Mouse (Mus musculus): ENCODE results near the gene Slc10a2. TPM values are rescaled to one million over a fixed set of nuclear protein-coding genes. Genes with fewer than 3 reads are reported as not detected.
"Not testable (repeated sequence)": the region's sequence is repeated elsewhere in the genome, so short reads cannot be mapped to it uniquely, and the experiment has no call there.

Gene Slc10a2
- not detected in 2 replicates for polyA plus RNA-seq (2015; fragmentation: Nextera tagmentation; extraction: Ambion mirVana)

GRCm38 (mm10) chr8:5105186-5105585, at the start of gene Slc10a2:
TSS of gene Slc10a2 (minus strand) at chr8:5105351.
- 64% methylated on average over 5 of the region's 5 CpGs for WGBS
- Histone ChIP-seq H3K4me1 (ENCODE audit: control insufficient read depth, insufficient read depth, low read length) (no peaks in the 10 kb centered on the region), H3K27ac (ENCODE audit: low read length) (no peak within 1 kb of the TSS), H3K36me3 (ENCODE audit: control insufficient read depth, insufficient read depth, low read length) (no peaks in the 10 kb centered on the region), H3K9me3 (replicated peaks; ENCODE audit: control insufficient read depth, low read length, poor library complexity, severe bottlenecking) (no peaks in the 10 kb centered on the region), H3K4me2 (ENCODE audit: low read length) (no peak within 1 kb of the TSS), H3K9ac (ENCODE audit: low read depth, low read length) (no peak within 1 kb of the TSS), H3K27me3 (ENCODE audit: control insufficient read depth, insufficient read depth, low read depth, low read length) (no peaks in the 10 kb centered on the region), H3K4me3 (ENCODE audit: low read depth, low read length) (no peak within 1 kb of the TSS)
- ATAC-seq = no peak

GRCm38 (mm10) chr8:5129322-5129829, 24.2 kb upstream of the Slc10a2 start:
- no peak overlapping the region for H3K27ac ChIP-seq (ENCODE audit: low read length)
- no peaks in the 10 kb centered on the region for H3K4me1 ChIP-seq (ENCODE audit: control insufficient read depth, insufficient read depth, low read length)
- no peaks in the 10 kb centered on the region for H3K9me3 ChIP-seq (replicated peaks; ENCODE audit: control insufficient read depth, low read length, poor library complexity, severe bottlenecking)
- H3K4me3 ChIP-seq (ENCODE audit: low read depth, low read length) = no peak overlapping the region
- H3K27me3 ChIP-seq (ENCODE audit: control insufficient read depth, insufficient read depth, low read depth, low read length) = no peaks in the 10 kb centered on the region
- no peak overlapping the region for H3K9ac ChIP-seq (ENCODE audit: low read depth, low read length)
- H3K4me2 ChIP-seq (ENCODE audit: low read length) = no peak overlapping the region
- WGBS = 75% methylated on average over 2 of the region's 2 CpGs
- ATAC-seq = no peak
- H3K36me3 ChIP-seq (ENCODE audit: control insufficient read depth, insufficient read depth, low read length) = no peaks in the 10 kb centered on the region

GRCm38 (mm10) chr8:5106855-5107254, 1.7 kb upstream of the Slc10a2 start:
- Histone ChIP-seq H3K4me2 (ENCODE audit: low read length) (no peak overlapping the region), H3K4me3 (ENCODE audit: low read depth, low read length) (no peak overlapping the region), H3K9ac (ENCODE audit: low read depth, low read length) (no peak overlapping the region), H3K27me3 (ENCODE audit: control insufficient read depth, insufficient read depth, low read depth, low read length) (no peaks in the 10 kb centered on the region), H3K27ac (ENCODE audit: low read length) (no peak overlapping the region), H3K36me3 (ENCODE audit: control insufficient read depth, insufficient read depth, low read length) (no peaks in the 10 kb centered on the region), H3K4me1 (ENCODE audit: control insufficient read depth, insufficient read depth, low read length) (no peaks in the 10 kb centered on the region), H3K9me3 (replicated peaks; ENCODE audit: control insufficient read depth, low read length, poor library complexity, severe bottlenecking) (no peaks in the 10 kb centered on the region)
- no peak for ATAC-seq
- whole genome bisulfite sequencing = 66% methylated on average over 5 of the region's 5 CpGs

- ATAC-seq = no peak
- Histone ChIP-seq H3K9ac (ENCODE audit: low read depth, low read length) (no peak overlapping the region), H3K4me1 (ENCODE audit: control insufficient read depth, insufficient read depth, low read length) (no peaks in the 10 kb centered on the region), H3K9me3 (replicated peaks; ENCODE audit: control insufficient read depth, low read length, poor library complexity, severe bottlenecking) (no peaks in the 10 kb centered on the region), H3K27me3 (ENCODE audit: control insufficient read depth, insufficient read depth, low read depth, low read length) (no peaks in the 10 kb centered on the region), H3K27ac (ENCODE audit: low read length) (no peak overlapping the region), H3K36me3 (ENCODE audit: control insufficient read depth, insufficient read depth, low read length) (no peaks in the 10 kb centered on the region), H3K4me3 (ENCODE audit: low read depth, low read length) (no peak overlapping the region), H3K4me2 (ENCODE audit: low read length) (no peak overlapping the region)
- WGBS = 78% methylated on average over 4 of the region's 4 CpGs
Observed at GRCm38 (mm10) chr8:5095392-5095791, 9.8 kb downstream of the Slc10a2 start.

- not testable (repeated sequence) for H3K27ac ChIP-seq (ENCODE audit: low read length); H3K4me3 ChIP-seq (ENCODE audit: low read depth, low read length); H3K4me1 ChIP-seq (ENCODE audit: control insufficient read depth, insufficient read depth, low read length); ATAC-seq; H3K9ac ChIP-seq (ENCODE audit: low read depth, low read length); H3K36me3 ChIP-seq (ENCODE audit: control insufficient read depth, insufficient read depth, low read length); H3K4me2 ChIP-seq (ENCODE audit: low read length); H3K27me3 ChIP-seq (ENCODE audit: control insufficient read depth, insufficient read depth, low read depth, low read length); H3K9me3 ChIP-seq (replicated peaks; ENCODE audit: control insufficient read depth, low read length, poor library complexity, severe bottlenecking)
Observed at GRCm38 (mm10) chr8:5093991-5094390, 11.2 kb downstream of the Slc10a2 start.

- Histone ChIP-seq H3K4me2 (ENCODE audit: low read length) (no peak overlapping the region), H3K4me1 (ENCODE audit: control insufficient read depth, insufficient read depth, low read length) (no peaks in the 10 kb centered on the region), H3K27me3 (ENCODE audit: control insufficient read depth, insufficient read depth, low read depth, low read length) (no peaks in the 10 kb centered on the region), H3K9me3 (replicated peaks; ENCODE audit: control insufficient read depth, low read length, poor library complexity, severe bottlenecking) (no peaks in the 10 kb centered on the region), H3K9ac (ENCODE audit: low read depth, low read length) (no peak overlapping the region), H3K4me3 (ENCODE audit: low read depth, low read length) (no peak overlapping the region), H3K27ac (ENCODE audit: low read length) (no peak overlapping the region), H3K36me3 (ENCODE audit: control insufficient read depth, insufficient read depth, low read length) (no peaks in the 10 kb centered on the region)
- WGBS = 96% methylated on average over 3 of the region's 3 CpGs
- ATAC-seq = no peak
Observed at GRCm38 (mm10) chr8:5073654-5074293, 31.4 kb downstream of the Slc10a2 start.

GRCm38 (mm10) chr8:5058888-5059287, 46.3 kb downstream of the Slc10a2 start:
- no peaks in the 10 kb centered on the region for H3K4me1 ChIP-seq (ENCODE audit: control insufficient read depth, insufficient read depth, low read length)
- H3K9ac ChIP-seq (ENCODE audit: low read depth, low read length) = no peak overlapping the region
- no peak overlapping the region for H3K4me2 ChIP-seq (ENCODE audit: low read length)
- H3K9me3 ChIP-seq (replicated peaks; ENCODE audit: control insufficient read depth, low read length, poor library complexity, severe bottlenecking) = no peaks in the 10 kb centered on the region
- H3K27me3 ChIP-seq (ENCODE audit: control insufficient read depth, insufficient read depth, low read depth, low read length) = no peaks in the 10 kb centered on the region
- 92% methylated on average over 1 of the region's 1 CpGs for WGBS
- no peak overlapping the region for H3K4me3 ChIP-seq (ENCODE audit: low read depth, low read length)
- no peak for ATAC-seq
- H3K27ac ChIP-seq (ENCODE audit: low read length) = no peak overlapping the region
- no peaks in the 10 kb centered on the region for H3K36me3 ChIP-seq (ENCODE audit: control insufficient read depth, insufficient read depth, low read length)

- H3K36me3 ChIP-seq (ENCODE audit: control insufficient read depth, insufficient read depth, low read length); H3K4me2 ChIP-seq (ENCODE audit: low read length); ATAC-seq; H3K9ac ChIP-seq (ENCODE audit: low read depth, low read length); H3K4me1 ChIP-seq (ENCODE audit: control insufficient read depth, insufficient read depth, low read length); H3K27me3 ChIP-seq (ENCODE audit: control insufficient read depth, insufficient read depth, low read depth, low read length); H3K4me3 ChIP-seq (ENCODE audit: low read depth, low read length); H3K9me3 ChIP-seq (replicated peaks; ENCODE audit: control insufficient read depth, low read length, poor library complexity, severe bottlenecking); H3K27ac ChIP-seq (ENCODE audit: low read length): not testable (repeated sequence)
- 85% methylated on average over 6 of the region's 6 CpGs for WGBS
Observed at GRCm38 (mm10) chr8:5044361-5044900, 60.7 kb downstream of the Slc10a2 start.

- H3K4me2 ChIP-seq (ENCODE audit: low read length) = no peak overlapping the region
- H3K4me1 ChIP-seq (ENCODE audit: control insufficient read depth, insufficient read depth, low read length) = no peaks in the 10 kb centered on the region
- no peak overlapping the region for H3K9ac ChIP-seq (ENCODE audit: low read depth, low read length)
- no peaks in the 10 kb centered on the region for H3K27me3 ChIP-seq (ENCODE audit: control insufficient read depth, insufficient read depth, low read depth, low read length)
- no peak overlapping the region for H3K27ac ChIP-seq (ENCODE audit: low read length)
- H3K36me3 ChIP-seq (ENCODE audit: control insufficient read depth, insufficient read depth, low read length) = no peaks in the 10 kb centered on the region
- ATAC-seq = no peak
- no peaks in the 10 kb centered on the region for H3K9me3 ChIP-seq (replicated peaks; ENCODE audit: control insufficient read depth, low read length, poor library complexity, severe bottlenecking)
- H3K4me3 ChIP-seq (ENCODE audit: low read depth, low read length) = no peak overlapping the region
- 89% methylated on average over 4 of the region's 4 CpGs for WGBS
Observed at GRCm38 (mm10) chr8:5038811-5039561, 66.2 kb downstream of the Slc10a2 start.

Data from midbrain, embryonic 16.5 days (tissue).